Mouse (Mus musculus): ENCODE data around the gene Mtnr1a.

DNA sequence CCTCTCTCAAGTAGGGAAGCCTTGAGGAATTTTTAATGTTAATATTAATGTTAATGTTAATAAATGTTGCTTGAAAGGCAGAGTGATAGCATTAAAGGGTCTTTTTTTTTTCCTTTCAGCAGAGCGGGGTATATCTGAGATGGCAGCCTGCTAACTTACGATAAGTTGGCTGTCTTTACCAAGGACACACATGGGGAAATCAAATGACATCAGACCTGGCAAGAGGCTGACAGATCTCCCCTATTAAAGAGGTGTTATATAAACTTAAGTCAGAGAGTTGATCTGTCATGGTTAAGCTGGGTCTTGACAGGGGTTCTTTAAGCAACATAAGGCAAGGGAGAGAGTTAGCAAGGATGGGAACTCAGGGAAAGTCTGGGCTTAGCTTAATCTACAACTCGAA lies 11.9 kb downstream of the Mtnr1a start:
- TF ChIP-seq CTCF (IDR thresholded peaks at IDR 0.05; ENCODE audit: extremely low read depth, insufficient read length, insufficient replicate concordance, low read depth, low read length) (no peak), POLR2A (IDR thresholded peaks at IDR 0.05; ENCODE audit: low read depth, low read length) (no peak)
